Mouse (Mus musculus) lung, postnatal 0 days (tissue): ENCODE data around the gene B3galnt2. TPM values are rescaled to one million over a fixed set of nuclear protein-coding genes. Genes with fewer than 3 reads are reported as not detected.

Experiments used
- ATAC-seq: fragments of 200-750 bp; cut with Nextera tagmentation; 2 replicates; pipeline ENCODE4 v1.8.0; 2017; ENCODE audit warnings: moderate library complexity
- DNase-seq: peaks from one replicate; pipeline ENCODE4 v3.0.0-alpha.2; 2016; ENCODE audit warnings: low spot score
- H3K27ac ChIP-seq: fragments of 300-500 bp; sonication (generic); 2 replicates; pipeline ENCODE4 v1.5.1; 2014; ENCODE audit warnings: antibody characterized with exemption, mild to moderate bottlenecking, low read length, mixed read lengths
- H3K27me3 ChIP-seq: fragments of 300-500 bp; sonication (generic); replicated peaks from 2 replicates; pipeline ENCODE4 v1.6.1; 2014; ENCODE audit warnings: low read length, mixed read lengths; ENCODE audit not compliant: insufficient read depth
- H3K36me3 ChIP-seq: fragments of 300-500 bp; sonication (generic); 2 replicates; pipeline ENCODE4 v1.6.1; 2014; ENCODE audit warnings: low read length, mixed read lengths; ENCODE audit not compliant: insufficient read depth
- H3K4me1 ChIP-seq: fragments of 300-500 bp; sonication (generic); 2 replicates; pipeline ENCODE4 v1.6.1; 2014; ENCODE audit warnings: antibody characterized with exemption, low read depth, low read length, mixed read lengths; ENCODE audit not compliant: insufficient read depth
- H3K4me2 ChIP-seq: fragments of 300-500 bp; sonication (generic); replicated peaks from 2 replicates; pipeline ENCODE4 v1.6.1; 2014; ENCODE audit warnings: low read depth, mild to moderate bottlenecking, low read length, moderate library complexity, mixed read lengths
- H3K4me3 ChIP-seq: fragments of 300-500 bp; sonication (generic); 2 replicates; pipeline ENCODE4 v1.5.1; 2014; ENCODE audit warnings: low read depth, low read length
- H3K9ac ChIP-seq: fragments of 300-500 bp; sonication (generic); replicated peaks from 2 replicates; pipeline ENCODE4 v1.6.1; 2014; ENCODE audit warnings: low read depth, mild to moderate bottlenecking
- H3K9me3 ChIP-seq: fragments of 300-500 bp; sonication (generic); 2 replicates; pipeline ENCODE4 v1.6.1; 2016; ENCODE audit warnings: low read length, mixed read lengths
- CTCF ChIP-seq: IDR thresholded peaks from 2 replicates; pipeline ENCODE4 v1.5.1; 2016; ENCODE audit warnings: antibody characterized with exemption, mild to moderate bottlenecking
- EP300 ChIP-seq: IDR thresholded peaks from 2 replicates; pipeline ENCODE4 v1.6.1; 2016; ENCODE audit warnings: antibody characterized with exemption, mild to moderate bottlenecking, control low read depth
- WGBS: fragments of 180-500 bp; shearing (Covaris S2); extraction: QIAGEN DNeasy Blood & Tissue Kit; methylation state at CpG from one replicate; pipeline ENCODE4 v1.1.7; 2014; 5-methylcytosine and 5-hydroxymethylcytosine counted together
- polyA plus RNA-seq: library from polyadenylated mRNA; unstranded; fragments of >200 nt; fragmentation: Nextera tagmentation; extraction: Ambion mirVana; gene quantifications from 2 replicates; pipeline ENCODE4 v1.2.1, GENCODE M21; 2015

B3galnt2 gene
- 19.4 and 20.3 TPM in 2 replicates for polyA plus RNA-seq

DNA sequence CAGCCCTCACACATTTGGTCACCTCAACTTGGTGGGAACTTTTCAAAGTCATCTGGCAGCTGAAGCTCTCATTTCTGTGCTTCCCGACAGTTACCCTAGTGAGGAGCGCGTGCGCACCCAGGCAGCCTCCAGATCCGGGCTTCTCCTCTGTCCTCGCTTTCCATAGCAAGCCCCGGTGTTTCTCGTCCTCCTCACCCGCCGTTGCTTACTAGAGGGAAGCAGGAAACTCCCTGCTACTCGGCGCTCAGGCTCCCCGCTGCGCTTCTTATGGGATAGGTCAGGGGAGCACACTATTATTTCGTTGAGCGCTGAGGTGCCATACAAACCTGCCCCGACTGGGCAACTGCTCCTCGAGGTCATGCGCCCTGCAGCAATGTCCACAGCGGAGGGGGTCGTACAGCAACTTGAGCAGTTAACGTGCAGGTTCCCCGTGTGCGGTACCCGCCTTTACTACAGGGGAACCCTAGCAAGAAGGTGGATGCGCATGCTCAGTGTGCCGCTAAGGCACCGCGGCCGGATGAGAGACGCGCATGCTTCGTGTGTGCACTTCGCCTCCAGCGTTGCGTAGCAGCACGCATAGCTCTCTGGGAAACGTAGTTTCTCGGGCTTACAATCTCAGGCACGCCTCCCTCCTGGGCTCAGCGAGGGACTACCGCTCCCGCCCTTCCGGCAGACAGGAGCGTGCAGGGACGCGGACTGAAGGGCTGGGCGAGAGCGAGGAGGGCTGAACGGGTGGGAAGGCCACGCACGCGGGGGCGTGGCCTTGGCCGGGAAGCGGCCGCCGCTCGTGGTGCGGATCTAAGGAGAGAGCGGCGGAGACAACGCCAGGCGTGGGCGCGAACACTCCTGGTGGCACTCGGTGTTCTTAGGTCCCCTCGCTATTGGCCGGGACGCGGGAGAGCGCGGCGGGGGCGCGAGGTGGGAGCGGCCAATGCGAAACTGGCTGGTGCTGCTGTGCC is at the start of gene B3galnt2:
B3galnt2 (plus strand) TSS at position 596 of the 959 bp plus-strand sequence.
- H3K9ac ChIP-seq = peak within 1 kb of the TSS; percentile 58
- peak; percentile 14; the same call in 1 of the 2 replicates for TF ChIP-seq CTCF
- no peak for TF ChIP-seq EP300
- H3K9me3 ChIP-seq = no peaks in the 10 kb centered on the region
- DNase-seq (peak; percentile 100), ATAC-seq (peak; percentile 99)
- peak within 1 kb of the TSS; percentile 90 for H3K4me3 ChIP-seq
- peak within 1 kb of the TSS; percentile 91 for H3K27ac ChIP-seq
- H3K36me3 ChIP-seq = no peaks in the 10 kb centered on the region
- peaks cover 11% of the 10 kb centered on the region; the same call in 1 of the 2 replicates for H3K4me1 ChIP-seq
- 2% methylated on average over 77 of the region's 78 CpGs for WGBS
- no peaks in the 10 kb centered on the region for H3K27me3 ChIP-seq
- peak within 1 kb of the TSS; percentile 87 for H3K4me2 ChIP-seq

DNA sequence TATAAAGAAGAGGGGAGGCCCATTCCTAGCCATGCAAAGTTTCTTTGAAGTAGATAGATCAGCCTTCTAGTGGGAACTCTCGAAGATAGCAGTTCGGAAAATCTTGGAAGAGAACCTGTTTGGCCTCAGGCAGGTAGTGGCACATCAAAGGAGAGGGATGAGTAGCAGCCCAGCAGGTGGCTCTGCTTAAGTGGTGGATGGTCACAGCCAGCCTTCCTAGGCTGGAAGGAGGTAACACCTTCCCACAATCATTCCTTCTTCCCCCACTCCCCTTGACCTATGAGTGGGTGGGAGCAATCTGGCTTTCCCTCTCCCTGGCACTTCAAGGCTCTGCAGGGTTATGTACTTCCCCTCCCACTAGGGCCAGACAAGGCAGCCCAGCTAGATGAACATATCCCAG is 42.9 kb upstream of the B3galnt2 start:
- H3K9me3 ChIP-seq = no peaks in the 10 kb centered on the region
- no peak for ATAC-seq
- no peak for DNase-seq
- 31% methylated on average over 2 of the region's 2 CpGs for WGBS
- no peaks in the 10 kb centered on the region for H3K27me3 ChIP-seq
- TF ChIP-seq EP300 (no peak), CTCF (no peak)
- no peak overlapping the region for H3K4me3 ChIP-seq
- H3K27ac ChIP-seq = no peak overlapping the region
- no peak overlapping the region for H3K9ac ChIP-seq
- H3K36me3 ChIP-seq = no peaks in the 10 kb centered on the region
- no peaks in the 10 kb centered on the region for H3K4me1 ChIP-seq
- no peak overlapping the region for H3K4me2 ChIP-seq

DNA sequence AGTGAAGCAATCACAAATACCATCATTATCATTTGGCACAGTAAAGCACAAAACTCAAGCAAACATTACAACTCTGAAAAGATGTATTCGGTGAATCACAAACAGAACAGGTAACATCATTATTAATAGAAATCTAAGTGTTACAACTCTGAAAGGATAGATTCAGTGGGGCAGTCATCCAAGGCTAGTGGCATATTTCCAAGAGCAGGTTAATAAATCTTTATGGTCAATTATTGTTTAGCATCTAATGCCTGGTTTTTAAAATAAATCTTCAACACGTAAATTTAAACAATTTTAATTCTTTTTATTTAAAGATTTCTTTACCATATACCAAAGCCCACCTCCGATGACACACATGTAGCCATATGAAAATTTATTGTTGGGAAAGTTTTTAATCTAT is 34.9 kb upstream of the B3galnt2 start:
- ATAC-seq (no peak), DNase-seq (peak; percentile 0)
- H3K4me3 ChIP-seq = no peak overlapping the region
- TF ChIP-seq CTCF (no peak), EP300 (no peak)
- no peak overlapping the region for H3K4me2 ChIP-seq
- H3K9ac ChIP-seq = no peak overlapping the region
- no peaks in the 10 kb centered on the region for H3K9me3 ChIP-seq
- WGBS = 84% methylated on average over 3 of the region's 3 CpGs
- no peaks in the 10 kb centered on the region for H3K27me3 ChIP-seq
- H3K4me1 ChIP-seq = no peaks in the 10 kb centered on the region
- H3K36me3 ChIP-seq = no peaks in the 10 kb centered on the region
- H3K27ac ChIP-seq = no peak overlapping the region

DNA sequence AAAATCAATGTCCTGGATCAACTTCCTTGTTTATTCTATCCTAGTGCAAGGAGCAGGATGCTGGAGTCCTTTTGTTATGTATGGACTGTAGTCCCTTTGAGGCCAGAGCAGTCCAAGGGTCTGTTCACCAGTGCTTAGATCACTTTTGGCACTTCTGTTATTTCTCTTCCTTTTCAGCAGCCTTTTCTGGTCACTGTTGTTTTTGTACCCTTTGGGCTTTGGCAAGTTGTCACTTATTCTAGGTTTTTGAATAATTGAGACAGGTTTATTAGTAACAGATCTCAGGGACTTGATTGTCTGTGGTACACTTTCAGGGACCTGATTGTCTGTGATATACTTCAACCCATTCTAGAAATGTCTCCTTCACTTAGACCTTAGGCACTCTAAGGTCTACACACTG is 31.7 kb upstream of the B3galnt2 start:
- Histone ChIP-seq H3K4me1 (no peaks in the 10 kb centered on the region), H3K9ac (no peak overlapping the region), H3K27me3 (no peaks in the 10 kb centered on the region), H3K4me3 (no peak overlapping the region), H3K27ac (no peak overlapping the region), H3K36me3 (no peaks in the 10 kb centered on the region), H3K9me3 (no peaks in the 10 kb centered on the region), H3K4me2 (no peak overlapping the region)
- ATAC-seq = no peak
- no peak for DNase-seq
- TF ChIP-seq EP300 (no peak), CTCF (no peak)

DNA sequence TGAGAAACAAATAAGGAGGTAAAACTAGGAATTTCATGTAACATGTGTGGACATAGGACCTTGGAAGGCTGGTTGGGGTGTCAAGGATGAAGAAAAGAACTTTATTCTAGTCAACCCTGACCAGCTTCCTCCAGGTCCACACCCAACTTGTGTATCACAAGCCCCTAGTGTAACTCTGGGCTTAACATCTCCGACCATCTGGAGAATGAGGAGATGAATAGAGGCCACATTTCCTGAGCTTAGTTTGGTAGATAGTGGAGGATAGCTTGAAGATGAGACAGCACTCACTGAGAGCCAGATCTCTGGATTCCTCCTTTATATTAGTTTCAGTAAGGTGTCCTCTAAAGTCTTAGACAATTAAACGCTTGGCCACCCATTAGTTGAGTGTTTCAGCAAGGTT is 24.3 kb upstream of the B3galnt2 start:
- no peaks in the 10 kb centered on the region for H3K4me1 ChIP-seq
- H3K9ac ChIP-seq = no peak overlapping the region
- no peak for DNase-seq
- no peak overlapping the region for H3K27ac ChIP-seq
- WGBS = 84% methylated on average over 2 of the region's 2 CpGs
- no peaks in the 10 kb centered on the region for H3K36me3 ChIP-seq
- H3K27me3 ChIP-seq = no peaks in the 10 kb centered on the region
- H3K9me3 ChIP-seq = no peaks in the 10 kb centered on the region
- no peak for ATAC-seq
- TF ChIP-seq CTCF (no peak), EP300 (no peak)
- H3K4me3 ChIP-seq = no peak overlapping the region
- H3K4me2 ChIP-seq = no peak overlapping the region

DNA sequence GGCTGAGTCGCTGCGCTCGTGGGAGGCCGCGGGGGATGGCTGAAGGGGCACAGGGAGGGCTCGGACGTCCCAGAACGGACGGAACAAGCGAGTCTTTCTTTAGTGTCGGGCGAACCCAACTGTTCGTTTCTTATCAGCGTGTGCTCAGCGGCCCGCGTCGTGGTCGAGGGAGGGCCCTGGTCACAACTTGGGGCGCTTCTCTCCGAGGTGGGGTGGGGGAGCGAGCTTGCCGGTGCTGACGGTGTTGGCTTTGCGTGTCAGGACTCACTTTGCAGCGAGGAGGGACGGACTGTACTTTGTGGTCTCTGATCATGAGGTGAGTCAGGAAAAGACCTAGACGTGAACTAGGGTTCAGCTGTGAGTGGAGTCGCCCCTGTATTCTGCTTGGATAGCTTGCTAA is 662 bp downstream of the B3galnt2 start:
- Histone ChIP-seq H3K4me2 (peak overlapping the region; percentile 87), H3K9me3 (no peaks in the 10 kb centered on the region), H3K27ac (peak overlapping the region; percentile 91), H3K36me3 (no peaks in the 10 kb centered on the region), H3K27me3 (no peaks in the 10 kb centered on the region), H3K4me1 (peaks cover 11% of the 10 kb centered on the region; the same call in 1 of the 2 replicates), H3K4me3 (peak overlapping the region; percentile 90), H3K9ac (peak overlapping the region; percentile 58)
- WGBS = under 1% methylated on average over 29 of the region's 29 CpGs
- no peak for TF ChIP-seq CTCF
- TF ChIP-seq EP300 = no peak
- peak; percentile 27 for ATAC-seq
- peak; percentile 68 for DNase-seq
